Mouse (Mus musculus) liver (tissue): ENCODE results near the gene Adarb2.
A peak's percentile ranks its signal among the peaks of the same experiment; 100 is the strongest.

Experiments used
- DNase-seq: peaks from one replicate; pipeline ENCODE4 v3.0.0-alpha.2; 2020; ENCODE audit warnings: mixed read lengths

Gene Adarb2

GRCm38 (mm10) chr13:8369868-8370387 lies 167.3 kb downstream of the Adarb2 start:
- no peak for DNase-seq

GRCm38 (mm10) chr13:8388541-8388940 lies 185.9 kb downstream of the Adarb2 start:
- no peak for DNase-seq

- DNase-seq = no peak
These were observed 197.8 kb downstream of the Adarb2 start for GRCm38 (mm10) chr13:8400265-8401041.

GRCm38 (mm10) chr13:8402324-8402873 lies 199.7 kb downstream of the Adarb2 start:
- no peak for DNase-seq

GRCm38 (mm10) chr13:8406020-8406419 lies 203.4 kb downstream of the Adarb2 start:
- no peak for DNase-seq

- no peak for DNase-seq
These were observed 208.0 kb downstream of the Adarb2 start for GRCm38 (mm10) chr13:8410353-8411318.

GRCm38 (mm10) chr13:8424019-8424719 lies 221.5 kb downstream of the Adarb2 start:
- DNase-seq = no peak

GRCm38 (mm10) chr13:8439188-8439835 lies 236.6 kb downstream of the Adarb2 start:
- DNase-seq = no peak

- no peak for DNase-seq
These were observed 242.7 kb downstream of the Adarb2 start for GRCm38 (mm10) chr13:8445415-8445814.

- no peak for DNase-seq
These were observed 245.7 kb downstream of the Adarb2 start for GRCm38 (mm10) chr13:8448192-8448879.

- DNase-seq = no peak
These were observed 248.9 kb downstream of the Adarb2 start for GRCm38 (mm10) chr13:8451581-8451980.

GRCm38 (mm10) chr13:8456886-8457285 lies 254.2 kb downstream of the Adarb2 start:
- DNase-seq = peak; percentile 34

- DNase-seq = no peak
These were observed 255.2 kb downstream of the Adarb2 start for GRCm38 (mm10) chr13:8457831-8458230.

GRCm38 (mm10) chr13:8467591-8468366 lies 265.1 kb downstream of the Adarb2 start:
- DNase-seq = no peak

GRCm38 (mm10) chr13:8476237-8476636 lies 273.6 kb downstream of the Adarb2 start:
- DNase-seq = no peak

GRCm38 (mm10) chr13:8478731-8479130 lies 276.1 kb downstream of the Adarb2 start:
- DNase-seq = no peak

- no peak for DNase-seq
These were observed 277.3 kb downstream of the Adarb2 start for GRCm38 (mm10) chr13:8479970-8480369.

- DNase-seq = no peak
These were observed 278.7 kb downstream of the Adarb2 start for GRCm38 (mm10) chr13:8481347-8481746.

GRCm38 (mm10) chr13:8484592-8485272 lies 282.1 kb downstream of the Adarb2 start:
- DNase-seq = no peak
